Mouse (Mus musculus): ENCODE measurements around the gene Smarcc2. TPM values are rescaled to one million over a fixed set of nuclear protein-coding genes. Genes with fewer than 3 reads are reported as not detected.
"Not testable (repeated sequence)": the region's sequence is repeated elsewhere in the genome, so short reads cannot be mapped to it uniquely, and the experiment has no call there.

Gene Smarcc2
- polyA plus RNA-seq, 1 experiment from 2014 or later = 28.9 TPM

DNA sequence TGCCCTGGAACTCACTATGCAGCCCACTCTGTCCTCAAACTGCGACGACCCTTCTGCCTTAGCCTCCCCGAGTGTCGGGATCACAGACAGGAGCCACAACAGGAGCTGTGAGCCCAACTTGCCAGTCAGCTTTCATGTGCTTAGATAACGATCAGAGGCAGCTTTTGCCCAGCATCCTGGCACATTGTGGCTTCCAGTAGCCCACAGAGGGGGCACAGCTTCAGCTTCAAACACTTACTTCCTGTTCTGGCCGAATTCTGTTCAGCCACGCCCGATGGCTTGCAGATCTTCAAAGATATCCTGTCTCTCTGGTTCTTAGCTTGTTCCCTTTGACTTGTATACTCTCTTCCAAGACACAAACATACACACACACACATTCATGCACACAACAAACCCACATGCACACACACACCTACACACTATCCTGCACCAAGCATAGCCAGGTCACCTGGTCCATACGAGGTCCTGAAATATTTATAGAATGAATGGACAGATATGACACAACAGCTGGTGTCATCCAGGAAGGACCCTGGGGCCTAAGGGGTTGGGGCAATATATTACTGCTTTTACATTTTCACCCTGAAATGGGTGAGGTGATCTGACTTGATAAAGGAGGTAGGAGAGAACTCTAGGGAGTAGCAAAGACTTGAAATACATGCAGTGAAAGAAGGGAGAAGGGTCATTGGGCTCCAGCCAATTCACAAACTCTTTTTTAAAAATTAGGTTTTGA is 45.8 kb downstream of the Smarcc2 start:
- H3K4me1 ChIP-seq (ENCODE audit: insufficient read depth, low read depth, low read length) = 0 out of 2 replicates have a peak, but pooled peaks cover 3% of the 10 kb centered on the region
- TF ChIP-seq CTCF (IDR thresholded peaks at IDR 0.05) = 0 out of 2 replicates have a peak, but pooled peaks have one; percentile 4
- TF ChIP-seq EP300 (IDR thresholded peaks at IDR 0.05) = no peak
- peak; percentile 40 for DNase-seq (ENCODE audit: low spot score)
- H3K4me2 ChIP-seq (replicated peaks; ENCODE audit: low read depth, low read length) = no peak overlapping the region
- no peak overlapping the region for H3K4me3 ChIP-seq (ENCODE audit: low read depth, low read length)
- peak; percentile 27 for ATAC-seq
- H3K27ac ChIP-seq (ENCODE audit: low read length) = peak overlapping the region; percentile 48
- H3K9me3 ChIP-seq (ENCODE audit: low read length) = no peaks in the 10 kb centered on the region
- WGBS = 53% methylated on average over 9 of the region's 9 CpGs
- H3K27me3 ChIP-seq (replicated peaks; ENCODE audit: insufficient read depth, low read length) = no peaks in the 10 kb centered on the region
- H3K9ac ChIP-seq (replicated peaks; ENCODE audit: low read depth) = no peak overlapping the region
- no peaks in the 10 kb centered on the region for H3K36me3 ChIP-seq (ENCODE audit: insufficient read depth, low read length)

DNA sequence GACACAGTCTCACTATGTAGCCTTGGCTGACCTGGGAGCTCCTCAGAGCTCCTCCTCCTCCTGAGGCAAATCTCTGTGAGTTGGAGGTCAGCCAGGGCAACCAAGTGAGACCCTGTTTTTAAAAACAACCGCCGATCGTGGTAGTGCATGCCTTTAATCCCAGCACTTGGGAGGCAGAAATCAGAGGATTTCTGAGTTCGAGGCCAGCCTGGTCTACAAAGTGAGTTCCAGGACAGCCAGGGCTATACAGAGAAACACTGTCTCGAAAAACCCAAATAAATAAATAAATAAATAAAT is 46.3 kb downstream of the Smarcc2 start:
- WGBS = 72% methylated on average over 5 of the region's 5 CpGs
- H3K4me2 ChIP-seq (replicated peaks; ENCODE audit: low read depth, low read length); H3K9me3 ChIP-seq (ENCODE audit: low read length); H3K36me3 ChIP-seq (ENCODE audit: insufficient read depth, low read length); ATAC-seq; H3K27me3 ChIP-seq (replicated peaks; ENCODE audit: insufficient read depth, low read length); H3K9ac ChIP-seq (replicated peaks; ENCODE audit: low read depth); H3K4me3 ChIP-seq (ENCODE audit: low read depth, low read length); DNase-seq (ENCODE audit: low spot score); H3K27ac ChIP-seq (ENCODE audit: low read length); H3K4me1 ChIP-seq (ENCODE audit: insufficient read depth, low read depth, low read length): not testable (repeated sequence)

GRCm38 (mm10) chr10:128505974-128506373 is 46.9 kb downstream of the Smarcc2 start:
- WGBS = 95% methylated on average over 14 of the region's 14 CpGs
- H3K4me1 ChIP-seq (ENCODE audit: insufficient read depth, low read depth, low read length) = 0 out of 2 replicates have a peak, but pooled peaks cover 3% of the 10 kb centered on the region
- DNase-seq (ENCODE audit: low spot score) (no peak), ATAC-seq (no peak)
- H3K27ac ChIP-seq (ENCODE audit: low read length) = no peak overlapping the region
- H3K4me2 ChIP-seq (replicated peaks; ENCODE audit: low read depth, low read length) = no peak overlapping the region
- H3K4me3 ChIP-seq (ENCODE audit: low read depth, low read length) = no peak overlapping the region
- TF ChIP-seq CTCF (IDR thresholded peaks at IDR 0.05) (peak; percentile 25), EP300 (IDR thresholded peaks at IDR 0.05) (no peak)
- peaks cover 9% of the 10 kb centered on the region; the same call in 1 of the 2 replicates for H3K36me3 ChIP-seq (ENCODE audit: insufficient read depth, low read length)
- H3K9ac ChIP-seq (replicated peaks; ENCODE audit: low read depth) = no peak overlapping the region
- no peaks in the 10 kb centered on the region for H3K9me3 ChIP-seq (ENCODE audit: low read length)
- H3K27me3 ChIP-seq (replicated peaks; ENCODE audit: insufficient read depth, low read length) = no peaks in the 10 kb centered on the region

GRCm38 (mm10) chr10:128508260-128508659 is 49.2 kb downstream of the Smarcc2 start:
- peak; percentile 81 for DNase-seq (ENCODE audit: low spot score)

GRCm38 (mm10) chr10:128509203-128509602 is 50.2 kb downstream of the Smarcc2 start:
- 84% methylated on average over 9 of the region's 9 CpGs for WGBS
- Histone ChIP-seq H3K4me2 (replicated peaks; ENCODE audit: low read depth, low read length) (no peak overlapping the region), H3K36me3 (ENCODE audit: insufficient read depth, low read length) (peaks cover 28% of the 10 kb centered on the region), H3K27me3 (replicated peaks; ENCODE audit: insufficient read depth, low read length) (no peaks in the 10 kb centered on the region), H3K9ac (replicated peaks; ENCODE audit: low read depth) (no peak overlapping the region), H3K27ac (ENCODE audit: low read length) (peak overlapping the region; percentile 39; the same call in 1 of the 2 replicates), H3K4me3 (ENCODE audit: low read depth, low read length) (no peak overlapping the region), H3K9me3 (ENCODE audit: low read length) (no peaks in the 10 kb centered on the region), H3K4me1 (ENCODE audit: insufficient read depth, low read depth, low read length) (0 out of 2 replicates have a peak, but pooled peaks cover 3% of the 10 kb centered on the region)
- TF ChIP-seq CTCF (IDR thresholded peaks at IDR 0.05) (no peak), EP300 (IDR thresholded peaks at IDR 0.05) (no peak)
- DNase-seq (ENCODE audit: low spot score) (no peak), ATAC-seq (no peak)

More at GRCm38 (mm10) chr10:128508260-128508659, 49.2 kb downstream of the Smarcc2 start:
- 0 out of 2 replicates have a peak, but pooled peaks cover 3% of the 10 kb centered on the region for H3K4me1 ChIP-seq (ENCODE audit: insufficient read depth, low read depth, low read length)
- no peak for TF ChIP-seq CTCF (IDR thresholded peaks at IDR 0.05)
- no peak for TF ChIP-seq EP300 (IDR thresholded peaks at IDR 0.05)
- H3K27ac ChIP-seq (ENCODE audit: low read length) = peak overlapping the region; percentile 39; the same call in 1 of the 2 replicates
- no peak overlapping the region for H3K4me3 ChIP-seq (ENCODE audit: low read depth, low read length)
- H3K4me2 ChIP-seq (replicated peaks; ENCODE audit: low read depth, low read length) = no peak overlapping the region
- H3K27me3 ChIP-seq (replicated peaks; ENCODE audit: insufficient read depth, low read length) = no peaks in the 10 kb centered on the region
- no peaks in the 10 kb centered on the region for H3K9me3 ChIP-seq (ENCODE audit: low read length)
- ATAC-seq = peak; percentile 29; the same call in 1 of the 2 replicates
- H3K36me3 ChIP-seq (ENCODE audit: insufficient read depth, low read length) = peaks cover 20% of the 10 kb centered on the region
- 45% methylated on average over 9 of the region's 9 CpGs for WGBS
- no peak overlapping the region for H3K9ac ChIP-seq (replicated peaks; ENCODE audit: low read depth)

- Histone ChIP-seq H3K9me3 (ENCODE audit: low read length) (no peaks in the 10 kb centered on the region), H3K27ac (ENCODE audit: low read length) (no peak overlapping the region), H3K4me1 (ENCODE audit: insufficient read depth, low read depth, low read length) (0 out of 2 replicates have a peak, but pooled peaks cover 3% of the 10 kb centered on the region), H3K9ac (replicated peaks; ENCODE audit: low read depth) (no peak overlapping the region), H3K36me3 (ENCODE audit: insufficient read depth, low read length) (peaks cover 29% of the 10 kb centered on the region), H3K27me3 (replicated peaks; ENCODE audit: insufficient read depth, low read length) (no peaks in the 10 kb centered on the region), H3K4me2 (replicated peaks; ENCODE audit: low read depth, low read length) (no peak overlapping the region), H3K4me3 (ENCODE audit: low read depth, low read length) (no peak overlapping the region)
- DNase-seq (ENCODE audit: low spot score) (peak; percentile 83), ATAC-seq (peak; percentile 85)
- WGBS = 56% methylated on average over 4 of the region's 4 CpGs
- TF ChIP-seq CTCF (IDR thresholded peaks at IDR 0.05) (no peak), EP300 (IDR thresholded peaks at IDR 0.05) (no peak)
These were observed 50.8 kb downstream of the Smarcc2 start for GRCm38 (mm10) chr10:128509831-128510230.
